Comparison of ENCODE assay signal across 8 mouse cellular contexts in the genomic region with DNA sequence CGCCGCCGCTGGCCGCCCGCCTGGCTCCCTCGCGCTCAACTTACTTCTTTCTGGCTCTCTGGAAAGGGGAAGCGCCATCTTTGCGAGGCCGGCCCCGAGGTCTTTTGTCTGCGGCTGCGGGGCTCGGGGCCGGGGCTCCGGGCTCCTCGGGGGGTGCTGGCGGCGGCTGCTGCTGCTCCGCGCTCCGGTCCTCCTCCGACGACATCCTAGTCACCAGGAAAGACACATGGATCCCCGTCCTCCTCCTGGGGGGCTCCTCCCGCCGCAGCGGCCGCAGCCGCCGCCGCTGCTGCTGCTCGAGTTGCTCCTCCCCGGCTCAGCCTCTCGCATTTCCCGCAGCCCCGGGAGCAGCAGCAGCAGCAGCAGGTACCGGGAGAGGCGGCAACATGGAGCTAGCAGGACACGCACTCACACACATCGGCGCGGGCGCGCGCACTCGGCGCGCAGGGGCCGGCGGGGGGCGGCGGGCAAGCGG. TPM values are rescaled to one million over a fixed set of nuclear protein-coding genes. Genes with fewer than 3 reads are reported as not detected.
DNase-seq lines count a peak whose midpoint lies in the region; ATAC-seq lines count a peak whose summit lies in the region.

Kmt2c (minus strand) TSS at position 438 of the 475 bp plus-strand sequence.

- ATAC-seq in frontal cortex, adult (ENCODE audit: low TSS enrichment) = peak; percentile 49
- ATAC-seq in megakaryocyte, adult 5-6 weeks (ENCODE audit: poor library complexity, severe bottlenecking) = peak; percentile 31

- peak; percentile 76 for DNase-seq in embryo, embryonic 11.5 days (ENCODE audit: low read depth, low spot score)
- DNase-seq in embryo, embryonic 11 days = no peak
- peak; percentile 84 for DNase-seq in cerebellum, adult 11-12 months
- no peak for DNase-seq in heart, postnatal 4 days
- DNase-seq in left cerebral cortex, adult 18-20 months (ENCODE audit: low spot score in 2 of 2) = peak; percentile 64 to 78
- peak; percentile 57 to 67 for DNase-seq in right cerebral cortex, postnatal 36 days (ENCODE audit: low spot score in 2 of 2)

RNA-seq across cellular contexts. Expression of gene Kmt2c, which starts in this region (rescaled TPM):
- 10 to 100 TPM; 45.2 to 45.5 TPM for total RNA-seq in heart, postnatal 4 days (2021)
- total RNA-seq in left cerebral cortex, adult 18-20 months (2021) = 10 to 100 TPM; 63.3 to 63.7 TPM
- total RNA-seq in megakaryocyte, adult 5-6 weeks (2015) = 47.2 and 57.6 TPM in 2 replicates
- total RNA-seq in megakaryocyte, adult 5-6 weeks (2017) = 43.5 and 58.5 TPM in 2 replicates

Comparison
In these comparisons a context has a peak if more than half of its experiments do, and no peak if none do; other contexts are left out.
1. DNase-seq: peak in embryo, embryonic 11.5 days (single experiment), cerebellum, adult 11-12 months (single experiment), left cerebral cortex, adult 18-20 months (2 of 2) and right cerebral cortex, postnatal 36 days (2 of 2); none in embryo, embryonic 11 days (single experiment) and heart, postnatal 4 days (single experiment).